ENCODE assay signal across 27 mouse cellular contexts in the genomic region with DNA sequence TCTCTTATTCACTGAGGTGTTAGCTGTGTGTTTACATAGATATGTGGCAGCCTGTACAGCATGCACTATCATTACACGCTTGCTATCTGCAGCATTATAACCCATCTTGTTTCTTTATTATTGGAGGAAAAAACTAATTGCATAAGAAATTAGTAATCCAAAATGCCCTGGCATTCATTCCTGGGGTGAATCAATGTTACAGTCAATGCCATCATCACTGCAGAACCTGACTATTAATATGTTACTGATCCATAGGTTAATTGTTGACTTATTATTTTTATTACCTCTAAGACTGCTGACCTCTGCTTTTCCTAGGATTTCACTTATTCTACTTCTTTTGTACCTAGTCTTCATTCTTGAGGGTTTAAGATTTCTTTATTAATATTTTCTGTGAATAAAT.
"Had no signal": no experiment of that assay in that cellular context is flagged by ENCODE, and none has a peak within 500 bp of the region (broad histone marks: within the 10 kb centered on the region; RNA-seq: fewer than 3 reads in every experiment).

No protein-coding gene starts in this region.

- H3K9me3 ChIP-seq: embryonic facial prominence, embryonic 10.5 days; embryonic facial prominence, embryonic 12.5 days; embryonic facial prominence, embryonic 13.5 days; embryonic facial prominence, embryonic 15.5 days; forebrain, embryonic 10.5 days; forebrain, embryonic 12.5 days; forebrain, embryonic 13.5 days; forebrain, embryonic 15.5 days had no signal

- H3K4me1 ChIP-seq: embryonic facial prominence, embryonic 12.5 days; embryonic facial prominence, embryonic 13.5 days; embryonic facial prominence, embryonic 15.5 days had no signal

- ATAC-seq: forebrain, embryonic 13.5 days; forebrain, embryonic 14.5 days; forebrain, embryonic 15.5 days; forebrain, embryonic 16.5 days; forebrain, postnatal 0 days had no signal

- H3K27me3 ChIP-seq: embryonic facial prominence, embryonic 12.5 days; embryonic facial prominence, embryonic 13.5 days; embryonic facial prominence, embryonic 15.5 days; forebrain, embryonic 12.5 days; forebrain, embryonic 13.5 days; forebrain, embryonic 15.5 days had no signal

- H3K4me2 ChIP-seq: embryonic facial prominence, embryonic 12.5 days; embryonic facial prominence, embryonic 13.5 days; embryonic facial prominence, embryonic 15.5 days; forebrain, embryonic 12.5 days; forebrain, embryonic 13.5 days; forebrain, embryonic 15.5 days had no signal

- H3K36me3 ChIP-seq: embryonic facial prominence, embryonic 10.5 days; embryonic facial prominence, embryonic 12.5 days; embryonic facial prominence, embryonic 13.5 days; embryonic facial prominence, embryonic 15.5 days; forebrain, embryonic 10.5 days; forebrain, embryonic 12.5 days; forebrain, embryonic 15.5 days had no signal

- DNase-seq: cerebellum, adult 18-20 months; cerebellum, adult 2 months; cerebellum, adult 8-10 months; cerebellum, adult 9-10 months; cerebellum, adult 9-11 months; cerebellum, postnatal 10 days; cerebellum, postnatal 14 days; cerebellum, postnatal 25 days; cerebellum, postnatal 36 days; embryo, embryonic 11 days; forebrain, postnatal 0 days; gastrocnemius, adult 2 months; gastrocnemius, postnatal 10 days; gastrocnemius, postnatal 14 days; gastrocnemius, postnatal 25 days; gastrocnemius, postnatal 36 days had no signal

- H3K9ac ChIP-seq: embryonic facial prominence, embryonic 12.5 days; embryonic facial prominence, embryonic 13.5 days; embryonic facial prominence, embryonic 15.5 days; forebrain, embryonic 12.5 days; forebrain, embryonic 13.5 days; forebrain, embryonic 15.5 days; forebrain, postnatal 0 days had no signal

- H3K4me3 ChIP-seq: embryonic facial prominence, embryonic 10.5 days; embryonic facial prominence, embryonic 12.5 days; embryonic facial prominence, embryonic 13.5 days; embryonic facial prominence, embryonic 15.5 days; erythroblast, embryonic 14.5 days; forebrain, embryonic 10.5 days; forebrain, embryonic 12.5 days; forebrain, embryonic 13.5 days; forebrain, embryonic 15.5 days; gastrocnemius, adult 2 months had no signal

- H3K27ac ChIP-seq: embryonic facial prominence, embryonic 10.5 days; embryonic facial prominence, embryonic 12.5 days; embryonic facial prominence, embryonic 13.5 days; embryonic facial prominence, embryonic 15.5 days; forebrain, embryonic 10.5 days; forebrain, embryonic 12.5 days; forebrain, embryonic 13.5 days; forebrain, embryonic 15.5 days; gastrocnemius, adult 2 months had no signal
